Mouse (Mus musculus): ENCODE results near the gene Hist1h2af. TPM values are rescaled to one million over a fixed set of nuclear protein-coding genes. Genes with fewer than 3 reads are reported as not detected.
"Not testable (repeated sequence)": the region's sequence is repeated elsewhere in the genome, so short reads cannot be mapped to it uniquely, and the experiment has no call there.

Gene Hist1h2af
- polyA plus RNA-seq, 2 experiments, result 11.0 to 557 TPM

DNA sequence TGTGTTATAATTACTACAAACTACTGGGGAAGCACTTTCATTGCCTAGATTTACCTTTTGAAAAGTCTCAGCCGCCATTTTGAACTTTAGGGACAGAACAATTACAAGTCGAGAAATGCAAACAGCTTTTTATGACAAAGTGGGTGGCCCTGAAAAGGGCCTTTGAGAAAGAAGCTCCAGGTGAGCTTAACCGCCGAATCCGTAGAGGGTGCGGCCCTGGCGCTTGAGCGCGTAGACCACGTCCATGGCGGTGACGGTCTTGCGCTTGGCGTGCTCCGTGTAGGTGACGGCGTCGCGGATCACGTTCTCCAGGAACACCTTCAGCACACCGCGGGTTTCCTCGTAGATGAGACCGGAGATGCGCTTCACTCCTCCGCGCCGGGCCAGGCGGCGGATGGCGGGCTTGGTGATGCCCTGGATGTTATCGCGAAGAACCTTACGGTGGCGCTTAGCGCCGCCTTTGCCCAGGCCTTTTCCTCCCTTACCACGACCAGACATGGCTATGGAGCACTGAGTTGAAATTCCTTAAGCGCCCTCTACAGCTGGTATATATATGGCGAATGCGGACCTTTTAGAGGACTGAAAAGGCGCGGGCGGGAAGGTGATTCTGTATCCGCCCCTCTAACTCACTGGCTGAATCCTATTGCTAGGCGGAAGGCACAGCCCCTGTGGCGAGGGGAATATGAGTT, 17.6 kb downstream of the Hist1h2af start, which contains the start of gene Hist1h4f:
TSS of gene Hist1h4f (minus strand) at position 503 of the 689 bp plus-strand sequence.
- H3K36me3 ChIP-seq (ENCODE audit: control insufficient read depth, insufficient read depth, low read length); H3K9me3 ChIP-seq (ENCODE audit: control insufficient read depth, low read length); H3K27me3 ChIP-seq (ENCODE audit: control insufficient read depth, insufficient read depth, low read length): not testable (repeated sequence)
- peaks cover 13% of the 10 kb centered on the region for H3K4me1 ChIP-seq (ENCODE audit: control insufficient read depth, insufficient read depth, low read length)
- peak within 1 kb of the TSS; percentile 36 for H3K4me3 ChIP-seq (replicated peaks; ENCODE audit: low read length)
- DNase-seq (ENCODE audit: low spot score) (peak; percentile 98), ATAC-seq (ENCODE audit: low FRiP score, low read depth) (peak; percentile 86)
- H3K9ac ChIP-seq (ENCODE audit: low read depth, low read length, severe bottlenecking), result peak within 1 kb of the TSS; percentile 48
- peak within 1 kb of the TSS; percentile 46 for H3K4me2 ChIP-seq (replicated peaks; ENCODE audit: low read depth, low read length, severe bottlenecking)
- under 1% methylated on average over 26 of the region's 47 CpGs for WGBS
- TF ChIP-seq POLR2A (IDR thresholded peaks at IDR 0.05; ENCODE audit: borderline replicate concordance, extremely low read depth, insufficient read depth, insufficient read length), result peak; percentile 94; the same call in 1 of the 2 replicates
- peak within 1 kb of the TSS; percentile 69 for H3K27ac ChIP-seq (replicated peaks; ENCODE audit: low read depth, low read length)

- WGBS, result 57% methylated on average over 8 of the region's 8 CpGs
- Histone ChIP-seq H3K9ac (ENCODE audit: low read depth, low read length, severe bottlenecking) (no peak overlapping the region), H3K27me3 (ENCODE audit: control insufficient read depth, insufficient read depth, low read length) (no peaks in the 10 kb centered on the region), H3K9me3 (ENCODE audit: control insufficient read depth, low read length) (no peaks in the 10 kb centered on the region), H3K4me2 (replicated peaks; ENCODE audit: low read depth, low read length, severe bottlenecking) (peak overlapping the region; percentile 46; the same call in 1 of the 2 replicates), H3K27ac (replicated peaks; ENCODE audit: low read depth, low read length) (peak overlapping the region; percentile 69), H3K4me1 (ENCODE audit: control insufficient read depth, insufficient read depth, low read length) (peaks cover 15% of the 10 kb centered on the region), H3K4me3 (replicated peaks; ENCODE audit: low read length) (peak overlapping the region; percentile 36), H3K36me3 (ENCODE audit: control insufficient read depth, insufficient read depth, low read length) (no peaks in the 10 kb centered on the region)
- DNase-seq (ENCODE audit: low spot score) (no peak), ATAC-seq (ENCODE audit: low FRiP score, low read depth) (no peak)
- TF ChIP-seq POLR2A (IDR thresholded peaks at IDR 0.05; ENCODE audit: borderline replicate concordance, extremely low read depth, insufficient read depth, insufficient read length), result no peak
These were observed 18.5 kb downstream of the Hist1h2af start for GRCm38 (mm10) chr13:23551931-23552914.

DNA sequence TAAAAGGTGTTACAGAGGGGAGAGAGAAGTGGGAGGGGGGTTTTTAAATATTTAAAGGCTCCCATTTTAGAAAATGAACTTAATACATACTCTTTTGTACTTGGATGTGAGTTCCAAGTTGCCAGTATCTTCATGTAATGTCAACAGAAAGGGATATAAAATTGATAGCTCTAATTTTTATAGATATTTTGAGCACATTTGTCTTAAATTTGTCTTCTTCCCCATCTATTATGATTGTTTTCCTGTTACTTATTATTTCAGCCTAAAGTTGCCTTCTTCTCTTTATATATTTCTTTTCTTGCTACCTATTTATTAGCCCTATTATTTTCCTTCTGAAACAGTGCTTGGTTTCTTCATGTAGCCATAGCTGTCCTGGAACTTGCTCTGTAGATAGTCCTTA, 19.3 kb downstream of the Hist1h2af start, which contains the start of gene Hist1h1d:
TSS of gene Hist1h1d (plus strand) at position 301 of the 400 bp plus-strand sequence.
- H3K4me3 ChIP-seq (replicated peaks; ENCODE audit: low read length), result peak within 1 kb of the TSS; percentile 36

GRCm38 (mm10) chr13:23554393-23554792, 20.7 kb downstream of the Hist1h2af start:
- Histone ChIP-seq H3K36me3 (ENCODE audit: control insufficient read depth, insufficient read depth, low read length) (no peaks in the 10 kb centered on the region), H3K9me3 (ENCODE audit: control insufficient read depth, low read length) (no peaks in the 10 kb centered on the region), H3K4me3 (replicated peaks; ENCODE audit: low read length) (peak overlapping the region; percentile 51), H3K9ac (ENCODE audit: low read depth, low read length, severe bottlenecking) (peak overlapping the region; percentile 73), H3K4me1 (ENCODE audit: control insufficient read depth, insufficient read depth, low read length) (peaks cover 15% of the 10 kb centered on the region), H3K4me2 (replicated peaks; ENCODE audit: low read depth, low read length, severe bottlenecking) (peak overlapping the region; percentile 94), H3K27me3 (ENCODE audit: control insufficient read depth, insufficient read depth, low read length) (no peaks in the 10 kb centered on the region), H3K27ac (replicated peaks; ENCODE audit: low read depth, low read length) (peak overlapping the region; percentile 97)
- ATAC-seq (ENCODE audit: low FRiP score, low read depth), result no peak
- no peak for TF ChIP-seq POLR2A (IDR thresholded peaks at IDR 0.05; ENCODE audit: borderline replicate concordance, extremely low read depth, insufficient read depth, insufficient read length)
- 21% methylated on average over 9 of the region's 9 CpGs for WGBS
- DNase-seq (ENCODE audit: low spot score), result no peak

More for the DNA sequence above, 19.3 kb downstream of the Hist1h2af start, which contains the start of gene Hist1h1d:
- peaks cover 15% of the 10 kb centered on the region for H3K4me1 ChIP-seq (ENCODE audit: control insufficient read depth, insufficient read depth, low read length)
- DNase-seq (ENCODE audit: low spot score) (no peak), ATAC-seq (ENCODE audit: low FRiP score, low read depth) (no peak)
- H3K9me3 ChIP-seq (ENCODE audit: control insufficient read depth, low read length), result no peaks in the 10 kb centered on the region
- peak within 1 kb of the TSS; percentile 97 for H3K27ac ChIP-seq (replicated peaks; ENCODE audit: low read depth, low read length)
- H3K27me3 ChIP-seq (ENCODE audit: control insufficient read depth, insufficient read depth, low read length), result no peaks in the 10 kb centered on the region
- H3K4me2 ChIP-seq (replicated peaks; ENCODE audit: low read depth, low read length, severe bottlenecking), result peak within 1 kb of the TSS; percentile 46; the same call in 1 of the 2 replicates
- no peak within 1 kb of the TSS for H3K9ac ChIP-seq (ENCODE audit: low read depth, low read length, severe bottlenecking)
- TF ChIP-seq POLR2A (IDR thresholded peaks at IDR 0.05; ENCODE audit: borderline replicate concordance, extremely low read depth, insufficient read depth, insufficient read length), result no peak
- no peaks in the 10 kb centered on the region for H3K36me3 ChIP-seq (ENCODE audit: control insufficient read depth, insufficient read depth, low read length)
